Mouse (Mus musculus): ENCODE measurements around the gene Olfr54. TPM values are rescaled to one million over a fixed set of nuclear protein-coding genes. Genes with fewer than 3 reads are reported as not detected.
A peak's percentile ranks its signal among the peaks of the same experiment; 100 is the strongest.

Gene Olfr54
- polyA plus RNA-seq, 1 experiment from 2014 or later, result not detected

- Histone ChIP-seq H3K36me3 (ENCODE audit: control insufficient read depth, insufficient read depth, low read length) (peaks cover 11% of the 10 kb centered on the region), H3K4me1 (replicated peaks; ENCODE audit: control insufficient read depth, insufficient read depth, low read length) (peaks cover 11% of the 10 kb centered on the region; the same call in 1 of the 2 replicates), H3K27ac (ENCODE audit: low read depth) (no peak within 1 kb of the TSS), H3K4me3 (ENCODE audit: low read depth, low read length) (peak within 1 kb of the TSS; percentile 90), H3K9ac (ENCODE audit: low read length) (peak within 1 kb of the TSS; percentile 68), H3K27me3 (replicated peaks; ENCODE audit: control insufficient read depth, insufficient read depth, low read length) (no peaks in the 10 kb centered on the region), H3K9me3 (ENCODE audit: control insufficient read depth, low read length) (no peaks in the 10 kb centered on the region), H3K4me2 (ENCODE audit: low read length) (peak within 1 kb of the TSS; percentile 48)
- under 1% methylated on average over 32 of the region's 32 CpGs for WGBS
- ATAC-seq (replicated peaks; ENCODE audit: low FRiP score, low TSS enrichment, low read depth) (peak; percentile 92), DNase-seq (ENCODE audit: low spot score) (peak; percentile 90)
Observed at GRCm38 (mm10) chr11:51059151-51059571, 45.1 kb downstream of the Olfr54 start, which contains the start of gene Zfp354a. Gene Zfp354a, plus strand, starts transcription at chr11:51059257.

GRCm38 (mm10) chr11:51059640-51060039 is 45.6 kb downstream of the Olfr54 start:
- peak overlapping the region; percentile 48 for H3K4me2 ChIP-seq (ENCODE audit: low read length)
- H3K27ac ChIP-seq (ENCODE audit: low read depth), result no peak overlapping the region
- H3K36me3 ChIP-seq (ENCODE audit: control insufficient read depth, insufficient read depth, low read length), result peaks cover 11% of the 10 kb centered on the region
- H3K27me3 ChIP-seq (replicated peaks; ENCODE audit: control insufficient read depth, insufficient read depth, low read length), result no peaks in the 10 kb centered on the region
- no peak for ATAC-seq (replicated peaks; ENCODE audit: low FRiP score, low TSS enrichment, low read depth)
- peaks cover 11% of the 10 kb centered on the region; the same call in 1 of the 2 replicates for H3K4me1 ChIP-seq (replicated peaks; ENCODE audit: control insufficient read depth, insufficient read depth, low read length)
- no peaks in the 10 kb centered on the region for H3K9me3 ChIP-seq (ENCODE audit: control insufficient read depth, low read length)
- no peak for DNase-seq (ENCODE audit: low spot score)
- 14% methylated on average over 14 of the region's 14 CpGs for WGBS
- H3K4me3 ChIP-seq (ENCODE audit: low read depth, low read length), result peak overlapping the region; percentile 90
- H3K9ac ChIP-seq (ENCODE audit: low read length), result peak overlapping the region; percentile 68

DNA sequence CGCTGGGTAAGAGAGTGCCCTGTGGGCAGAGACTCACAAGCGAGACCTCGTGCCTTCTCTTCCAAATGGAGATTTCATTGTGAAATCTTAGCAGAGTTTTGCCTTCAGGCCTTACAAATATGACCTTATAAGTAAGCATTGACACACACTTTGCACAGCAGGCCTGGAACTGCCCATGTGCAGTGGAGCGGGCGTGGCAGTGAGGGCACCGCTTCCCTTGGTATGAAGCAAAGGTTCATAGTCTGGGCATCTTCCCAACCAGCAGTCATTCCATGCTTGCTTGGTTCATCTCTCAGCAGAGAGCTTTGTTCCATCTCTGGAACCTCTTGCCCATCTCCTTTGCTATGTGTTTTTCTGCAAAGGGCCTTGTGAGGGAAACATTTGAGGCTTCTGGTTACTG is 46.9 kb downstream of the Olfr54 start:
- H3K9ac ChIP-seq (ENCODE audit: low read length), result no peak overlapping the region
- no peaks in the 10 kb centered on the region for H3K27me3 ChIP-seq (replicated peaks; ENCODE audit: control insufficient read depth, insufficient read depth, low read length)
- peaks cover 18% of the 10 kb centered on the region for H3K36me3 ChIP-seq (ENCODE audit: control insufficient read depth, insufficient read depth, low read length)
- peaks cover 11% of the 10 kb centered on the region; the same call in 1 of the 2 replicates for H3K4me1 ChIP-seq (replicated peaks; ENCODE audit: control insufficient read depth, insufficient read depth, low read length)
- 95% methylated on average over 6 of the region's 6 CpGs for WGBS
- H3K9me3 ChIP-seq (ENCODE audit: control insufficient read depth, low read length), result no peaks in the 10 kb centered on the region
- DNase-seq (ENCODE audit: low spot score) (no peak), ATAC-seq (replicated peaks; ENCODE audit: low FRiP score, low TSS enrichment, low read depth) (no peak)
- H3K27ac ChIP-seq (ENCODE audit: low read depth), result no peak overlapping the region
- H3K4me2 ChIP-seq (ENCODE audit: low read length), result no peak overlapping the region
- no peak overlapping the region for H3K4me3 ChIP-seq (ENCODE audit: low read depth, low read length)

DNA sequence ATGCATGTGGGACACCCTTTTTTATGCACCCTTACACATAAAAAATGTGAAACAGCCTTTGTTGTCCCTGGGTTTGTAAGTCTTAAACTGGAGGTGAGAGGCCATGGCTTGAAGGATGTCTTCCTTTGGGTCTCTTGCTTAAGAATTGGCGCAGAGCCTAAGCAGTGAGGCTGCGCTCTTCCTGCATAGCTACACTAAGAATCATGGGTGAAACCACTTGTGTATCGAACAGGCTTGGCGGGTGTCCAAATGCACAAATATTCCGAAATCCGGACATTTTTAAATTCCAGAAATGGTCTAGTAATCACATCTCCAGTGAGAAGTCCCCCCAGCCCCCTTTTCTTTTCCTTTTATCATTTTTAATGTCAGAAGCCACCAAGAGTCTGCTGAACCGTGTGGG is 49.2 kb downstream of the Olfr54 start:
- Histone ChIP-seq H3K4me2 (ENCODE audit: low read length) (no peak overlapping the region), H3K4me1 (replicated peaks; ENCODE audit: control insufficient read depth, insufficient read depth, low read length) (peaks cover 11% of the 10 kb centered on the region; the same call in 1 of the 2 replicates), H3K27ac (ENCODE audit: low read depth) (no peak overlapping the region), H3K27me3 (replicated peaks; ENCODE audit: control insufficient read depth, insufficient read depth, low read length) (no peaks in the 10 kb centered on the region), H3K36me3 (ENCODE audit: control insufficient read depth, insufficient read depth, low read length) (peaks cover 38% of the 10 kb centered on the region), H3K9ac (ENCODE audit: low read length) (no peak overlapping the region), H3K9me3 (ENCODE audit: control insufficient read depth, low read length) (no peaks in the 10 kb centered on the region), H3K4me3 (ENCODE audit: low read depth, low read length) (no peak overlapping the region)
- DNase-seq (ENCODE audit: low spot score), result no peak
- ATAC-seq (replicated peaks; ENCODE audit: low FRiP score, low TSS enrichment, low read depth), result no peak
- WGBS, result 60% methylated on average over 7 of the region's 7 CpGs

- no peaks in the 10 kb centered on the region for H3K9me3 ChIP-seq (ENCODE audit: control insufficient read depth, low read length)
- H3K4me1 ChIP-seq (replicated peaks; ENCODE audit: control insufficient read depth, insufficient read depth, low read length), result peaks cover 11% of the 10 kb centered on the region; the same call in 1 of the 2 replicates
- DNase-seq (ENCODE audit: low spot score) (no peak), ATAC-seq (replicated peaks; ENCODE audit: low FRiP score, low TSS enrichment, low read depth) (no peak)
- peaks cover 43% of the 10 kb centered on the region for H3K36me3 ChIP-seq (ENCODE audit: control insufficient read depth, insufficient read depth, low read length)
- H3K4me3 ChIP-seq (ENCODE audit: low read depth, low read length), result no peak overlapping the region
- no peak overlapping the region for H3K4me2 ChIP-seq (ENCODE audit: low read length)
- H3K9ac ChIP-seq (ENCODE audit: low read length), result no peak overlapping the region
- WGBS, result 91% methylated on average over 8 of the region's 8 CpGs
- H3K27me3 ChIP-seq (replicated peaks; ENCODE audit: control insufficient read depth, insufficient read depth, low read length), result no peaks in the 10 kb centered on the region
- no peak overlapping the region for H3K27ac ChIP-seq (ENCODE audit: low read depth)
Observed at GRCm38 (mm10) chr11:51063841-51064240, 49.8 kb downstream of the Olfr54 start.

Other genes starting within 250 kb of the Olfr54 start
- 29.0 and 32.6 TPM in 2 replicates for gene Zfp354c, start 186.5 kb upstream of the Olfr54 start, polyA plus RNA-seq (2014; fragmentation: Nextera tagmentation; extraction: Ambion mirVana)
- 0.78 and 0.89 TPM in 2 replicates for gene Zfp879, start 172.7 kb upstream of the Olfr54 start, polyA plus RNA-seq (2014; fragmentation: Nextera tagmentation; extraction: Ambion mirVana)
- not detected in 2 replicates for gene Grm6, start 163.6 kb upstream of the Olfr54 start, polyA plus RNA-seq (2014; fragmentation: Nextera tagmentation; extraction: Ambion mirVana)
- gene Zfp454, start 126.6 kb upstream of the Olfr54 start, polyA plus RNA-seq (2014; fragmentation: Nextera tagmentation; extraction: Ambion mirVana), result 5.4 and 8.3 TPM in 2 replicates
- 11.4 TPM in 2 replicates for gene Zfp2, start 98.1 kb upstream of the Olfr54 start, polyA plus RNA-seq (2014; fragmentation: Nextera tagmentation; extraction: Ambion mirVana)
- 0.89 and 1.5 TPM in 2 replicates for gene Zfp354b, start 82.6 kb upstream of the Olfr54 start, polyA plus RNA-seq (2014; fragmentation: Nextera tagmentation; extraction: Ambion mirVana)
- gene 4933414I15Rik, start 70.5 kb upstream of the Olfr54 start, polyA plus RNA-seq (2014; fragmentation: Nextera tagmentation; extraction: Ambion mirVana), result not detected in 2 replicates
- not detected in 2 replicates for gene Prop1, start 60.5 kb upstream of the Olfr54 start, polyA plus RNA-seq (2014; fragmentation: Nextera tagmentation; extraction: Ambion mirVana)
- not detected in 2 replicates for gene Olfr1378, start 47.7 kb upstream of the Olfr54 start, polyA plus RNA-seq (2014; fragmentation: Nextera tagmentation; extraction: Ambion mirVana)
- not detected in 2 replicates for gene Olfr1377, start 32.3 kb upstream of the Olfr54 start, polyA plus RNA-seq (2014; fragmentation: Nextera tagmentation; extraction: Ambion mirVana)
- gene Olfr51, start 10.6 kb upstream of the Olfr54 start, polyA plus RNA-seq (2014; fragmentation: Nextera tagmentation; extraction: Ambion mirVana), result not detected in 2 replicates
- gene Olfr1375, start 33.9 kb downstream of the Olfr54 start, polyA plus RNA-seq (2014; fragmentation: Nextera tagmentation; extraction: Ambion mirVana), result not detected in 2 replicates
- 9.1 and 11.0 TPM in 2 replicates for gene Zfp354a, start 45.0 kb downstream of the Olfr54 start, polyA plus RNA-seq (2014; fragmentation: Nextera tagmentation; extraction: Ambion mirVana)
- not detected in 2 replicates for gene Gm12569, start 206.2 kb downstream of the Olfr54 start, polyA plus RNA-seq (2014; fragmentation: Nextera tagmentation; extraction: Ambion mirVana)
- gene Clk4, start 247.5 kb downstream of the Olfr54 start, polyA plus RNA-seq (2014; fragmentation: Nextera tagmentation; extraction: Ambion mirVana), result 114 and 137 TPM in 2 replicates
- 0.64 TPM in 1 of 2 replicates, not detected in the other for gene BC049762, start 248.8 kb downstream of the Olfr54 start, polyA plus RNA-seq (2014; fragmentation: Nextera tagmentation; extraction: Ambion mirVana)

Data from intestine, embryonic 14.5 days (tissue).